Mouse (Mus musculus) small intestine, adult 2 months (tissue): Measurements from ENCODE around the gene C8g.

ENCODE experiments used
- CTCF ChIP-seq: fragments of 200-500 bp; IDR thresholded peaks from 2 replicates; pipeline ENCODE4 v1.5.1; 2012; ENCODE audit warnings: low read depth, mild to moderate bottlenecking, control low read depth, inconsistent platforms, low read length, moderate library complexity, mixed read lengths; ENCODE audit not compliant: insufficient replicate concordance, insufficient read length; ENCODE audit errors: extremely low read depth
- POLR2A ChIP-seq: fragments of 200-500 bp; IDR thresholded peaks from 2 replicates; pipeline ENCODE4 v1.6.1; 2012; ENCODE audit warnings: low read depth, mild to moderate bottlenecking, control low read depth, inconsistent platforms, low read length, moderate library complexity

- TF ChIP-seq CTCF (no peak), POLR2A (no peak)
Measured at GRCm38 (mm10) chr2:25468962-25469915, 32.3 kb downstream of the C8g start.
